Mouse (Mus musculus): ENCODE measurements around the gene Aph1c. TPM values are rescaled to one million over a fixed set of nuclear protein-coding genes. Genes with fewer than 3 reads are reported as not detected.
"Not testable (repeated sequence)": the region's sequence is repeated elsewhere in the genome, so short reads cannot be mapped to it uniquely, and the experiment has no call there.

The Aph1c gene
- polyA plus RNA-seq, 1 experiment from 2014 or later = 4.7 TPM

- ATAC-seq (ENCODE audit: low FRiP score, low TSS enrichment) = no peak
- H3K4me2 ChIP-seq (replicated peaks; ENCODE audit: low read depth, low read length) = no peak overlapping the region
- peaks cover 6% of the 10 kb centered on the region; the same call in 1 of the 2 replicates for H3K9me3 ChIP-seq (ENCODE audit: control insufficient read depth, low read length)
- H3K27ac ChIP-seq (ENCODE audit: low read depth, low read length) = no peak overlapping the region
- no peaks in the 10 kb centered on the region for H3K4me1 ChIP-seq (ENCODE audit: control insufficient read depth, insufficient read depth, low read length)
- H3K9ac ChIP-seq (ENCODE audit: low read depth, low read length) = no peak overlapping the region
- no peaks in the 10 kb centered on the region for H3K27me3 ChIP-seq (ENCODE audit: control insufficient read depth, insufficient read depth, low read length)
- H3K36me3 ChIP-seq (ENCODE audit: control insufficient read depth, insufficient read depth, low read length) = no peaks in the 10 kb centered on the region
- H3K4me3 ChIP-seq (ENCODE audit: low read length) = no peak overlapping the region
These were observed 39.0 kb upstream of the Aph1c start for GRCm38 (mm10) chr9:66873531-66873930.

DNA sequence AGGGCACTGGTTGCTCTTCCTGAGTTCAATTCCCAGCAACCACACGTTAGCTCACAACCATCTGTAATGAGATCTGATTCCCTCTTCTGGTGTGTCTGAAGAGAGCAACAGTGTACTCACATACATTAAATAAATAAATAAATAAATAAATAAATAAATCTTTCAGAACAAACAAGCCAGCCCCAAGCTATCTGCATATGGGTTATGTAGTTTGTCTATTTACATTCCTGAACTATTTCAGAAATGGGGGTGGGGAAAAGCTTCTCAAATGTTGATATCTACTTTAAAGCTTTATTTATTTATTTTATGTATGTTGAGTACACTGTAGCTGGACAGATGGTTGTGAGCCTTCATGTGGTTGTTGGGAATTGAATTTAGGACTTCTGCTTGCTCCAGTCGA is 38.5 kb upstream of the Aph1c start:
- not testable (repeated sequence) for H3K27me3 ChIP-seq (ENCODE audit: control insufficient read depth, insufficient read depth, low read length); ATAC-seq (ENCODE audit: low FRiP score, low TSS enrichment); H3K4me1 ChIP-seq (ENCODE audit: control insufficient read depth, insufficient read depth, low read length); H3K9me3 ChIP-seq (ENCODE audit: control insufficient read depth, low read length); H3K36me3 ChIP-seq (ENCODE audit: control insufficient read depth, insufficient read depth, low read length); H3K4me3 ChIP-seq (ENCODE audit: low read length); H3K4me2 ChIP-seq (replicated peaks; ENCODE audit: low read depth, low read length); H3K9ac ChIP-seq (ENCODE audit: low read depth, low read length); H3K27ac ChIP-seq (ENCODE audit: low read depth, low read length)
- 74% methylated on average over 2 of the region's 2 CpGs for WGBS

DNA sequence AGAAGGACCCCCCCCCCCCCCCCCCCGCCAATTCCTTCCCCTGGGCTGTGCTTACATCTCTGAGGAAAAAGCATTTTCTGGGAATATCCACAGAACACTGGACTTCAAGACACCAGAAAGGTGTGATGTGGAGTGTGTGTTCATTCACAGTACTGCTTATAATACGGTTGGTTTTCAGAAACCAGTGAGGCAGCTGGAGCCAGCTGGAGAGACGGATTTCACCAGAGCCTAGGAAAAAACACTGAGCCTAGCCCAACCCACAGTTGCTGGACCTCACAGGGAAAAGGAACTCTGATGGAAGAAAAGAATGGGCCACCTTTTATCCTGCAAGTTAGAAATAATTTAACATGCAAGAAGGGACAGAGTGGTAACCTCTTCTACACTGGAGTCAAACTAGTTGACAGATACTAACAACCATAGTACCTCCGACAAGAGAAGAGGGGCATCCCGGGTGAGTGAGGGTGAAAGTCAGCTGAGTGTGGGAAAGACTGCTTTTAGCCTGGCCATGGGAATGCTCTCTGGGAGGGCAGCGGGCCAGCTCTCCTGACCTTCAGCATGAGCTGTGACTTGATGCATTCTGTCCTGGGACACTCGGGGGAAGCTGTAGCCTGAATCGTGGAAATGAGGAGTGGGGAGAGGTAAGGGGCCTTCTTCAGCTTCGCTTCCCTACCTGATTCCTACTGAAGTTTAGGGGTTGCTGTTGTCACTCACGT is 37.6 kb upstream of the Aph1c start:
- Histone ChIP-seq H3K9me3 (ENCODE audit: control insufficient read depth, low read length) (peaks cover 6% of the 10 kb centered on the region; the same call in 1 of the 2 replicates), H3K27me3 (ENCODE audit: control insufficient read depth, insufficient read depth, low read length) (no peaks in the 10 kb centered on the region), H3K27ac (ENCODE audit: low read depth, low read length) (no peak overlapping the region), H3K4me1 (ENCODE audit: control insufficient read depth, insufficient read depth, low read length) (no peaks in the 10 kb centered on the region), H3K4me2 (replicated peaks; ENCODE audit: low read depth, low read length) (no peak overlapping the region), H3K9ac (ENCODE audit: low read depth, low read length) (no peak overlapping the region), H3K36me3 (ENCODE audit: control insufficient read depth, insufficient read depth, low read length) (no peaks in the 10 kb centered on the region), H3K4me3 (ENCODE audit: low read length) (no peak overlapping the region)
- 79% methylated on average over 10 of the region's 10 CpGs for WGBS
- ATAC-seq (ENCODE audit: low FRiP score, low TSS enrichment) = no peak

GRCm38 (mm10) chr9:66864708-66865107 is 30.2 kb upstream of the Aph1c start:
- H3K9ac ChIP-seq (ENCODE audit: low read depth, low read length) = no peak overlapping the region
- H3K4me1 ChIP-seq (ENCODE audit: control insufficient read depth, insufficient read depth, low read length) = no peaks in the 10 kb centered on the region
- no peaks in the 10 kb centered on the region for H3K9me3 ChIP-seq (ENCODE audit: control insufficient read depth, low read length)
- WGBS = 59% methylated on average over 3 of the region's 3 CpGs
- no peak for ATAC-seq (ENCODE audit: low FRiP score, low TSS enrichment)
- peaks cover 7% of the 10 kb centered on the region; the same call in 1 of the 2 replicates for H3K36me3 ChIP-seq (ENCODE audit: control insufficient read depth, insufficient read depth, low read length)
- H3K4me2 ChIP-seq (replicated peaks; ENCODE audit: low read depth, low read length) = no peak overlapping the region
- H3K27me3 ChIP-seq (ENCODE audit: control insufficient read depth, insufficient read depth, low read length) = no peaks in the 10 kb centered on the region
- no peak overlapping the region for H3K27ac ChIP-seq (ENCODE audit: low read depth, low read length)
- H3K4me3 ChIP-seq (ENCODE audit: low read length) = no peak overlapping the region

GRCm38 (mm10) chr9:66863456-66863855 is 28.9 kb upstream of the Aph1c start:
- Histone ChIP-seq H3K4me2 (replicated peaks; ENCODE audit: low read depth, low read length) (no peak overlapping the region), H3K27me3 (ENCODE audit: control insufficient read depth, insufficient read depth, low read length) (no peaks in the 10 kb centered on the region), H3K9ac (ENCODE audit: low read depth, low read length) (no peak overlapping the region), H3K4me3 (ENCODE audit: low read length) (no peak overlapping the region), H3K27ac (ENCODE audit: low read depth, low read length) (no peak overlapping the region), H3K4me1 (ENCODE audit: control insufficient read depth, insufficient read depth, low read length) (no peaks in the 10 kb centered on the region), H3K36me3 (ENCODE audit: control insufficient read depth, insufficient read depth, low read length) (peaks cover 7% of the 10 kb centered on the region; the same call in 1 of the 2 replicates), H3K9me3 (ENCODE audit: control insufficient read depth, low read length) (no peaks in the 10 kb centered on the region)
- no peak for ATAC-seq (ENCODE audit: low FRiP score, low TSS enrichment)
- WGBS = 77% methylated on average over 3 of the region's 3 CpGs

- Histone ChIP-seq H3K27me3 (ENCODE audit: control insufficient read depth, insufficient read depth, low read length) (no peaks in the 10 kb centered on the region), H3K9me3 (ENCODE audit: control insufficient read depth, low read length) (no peaks in the 10 kb centered on the region), H3K9ac (ENCODE audit: low read depth, low read length) (no peak overlapping the region), H3K36me3 (ENCODE audit: control insufficient read depth, insufficient read depth, low read length) (peaks cover 7% of the 10 kb centered on the region; the same call in 1 of the 2 replicates), H3K27ac (ENCODE audit: low read depth, low read length) (no peak overlapping the region), H3K4me3 (ENCODE audit: low read length) (no peak overlapping the region), H3K4me1 (ENCODE audit: control insufficient read depth, insufficient read depth, low read length) (no peaks in the 10 kb centered on the region), H3K4me2 (replicated peaks; ENCODE audit: low read depth, low read length) (no peak overlapping the region)
- 79% methylated on average over 4 of the region's 4 CpGs for WGBS
- ATAC-seq (ENCODE audit: low FRiP score, low TSS enrichment) = no peak
These were observed 27.7 kb upstream of the Aph1c start for GRCm38 (mm10) chr9:66862202-66862601.

DNA sequence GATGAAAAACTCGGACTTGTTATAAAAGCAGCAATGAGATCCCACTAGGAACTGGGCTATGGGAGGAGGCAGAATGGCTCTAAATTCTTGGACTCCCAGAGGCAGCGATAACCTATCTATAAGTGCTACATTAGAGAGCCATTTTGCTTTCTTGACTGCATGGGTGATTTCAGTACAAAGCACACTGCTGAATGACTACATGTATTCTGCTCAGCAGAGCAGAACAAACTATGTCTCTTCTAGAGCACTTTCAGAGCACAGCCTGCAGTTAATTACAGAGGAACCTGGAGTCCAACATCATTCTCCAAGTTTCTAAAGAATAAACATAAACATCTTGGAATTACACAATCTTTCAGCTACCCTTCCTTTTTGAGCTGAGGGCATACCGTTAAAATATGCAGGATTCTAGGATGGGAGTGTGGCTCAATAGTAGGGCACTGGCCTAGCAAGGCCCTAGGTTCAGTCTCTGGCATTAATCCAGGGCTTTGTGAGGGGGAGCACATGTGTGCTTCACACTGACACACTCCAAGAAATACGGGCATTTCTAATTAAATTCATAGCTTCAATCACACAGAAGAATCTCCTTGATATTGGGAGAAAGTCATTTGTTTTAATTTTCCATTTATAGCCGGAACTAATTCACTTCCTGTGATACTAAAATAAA is 26.7 kb upstream of the Aph1c start:
- Histone ChIP-seq H3K4me1 (ENCODE audit: control insufficient read depth, insufficient read depth, low read length) (no peaks in the 10 kb centered on the region), H3K9ac (ENCODE audit: low read depth, low read length) (no peak overlapping the region), H3K27me3 (ENCODE audit: control insufficient read depth, insufficient read depth, low read length) (no peaks in the 10 kb centered on the region), H3K4me3 (ENCODE audit: low read length) (no peak overlapping the region), H3K4me2 (replicated peaks; ENCODE audit: low read depth, low read length) (no peak overlapping the region), H3K27ac (ENCODE audit: low read depth, low read length) (no peak overlapping the region), H3K36me3 (ENCODE audit: control insufficient read depth, insufficient read depth, low read length) (peaks cover 7% of the 10 kb centered on the region; the same call in 1 of the 2 replicates), H3K9me3 (ENCODE audit: control insufficient read depth, low read length) (no peaks in the 10 kb centered on the region)
- ATAC-seq (ENCODE audit: low FRiP score, low TSS enrichment) = no peak
- WGBS = 70% methylated on average over 5 of the region's 5 CpGs

- H3K9me3 ChIP-seq (ENCODE audit: control insufficient read depth, low read length) = no peaks in the 10 kb centered on the region
- ATAC-seq (ENCODE audit: low FRiP score, low TSS enrichment) = no peak
- H3K36me3 ChIP-seq (ENCODE audit: control insufficient read depth, insufficient read depth, low read length) = peaks cover 7% of the 10 kb centered on the region; the same call in 1 of the 2 replicates
- no peak overlapping the region for H3K9ac ChIP-seq (ENCODE audit: low read depth, low read length)
- 93% methylated on average over 5 of the region's 5 CpGs for WGBS
- no peaks in the 10 kb centered on the region for H3K27me3 ChIP-seq (ENCODE audit: control insufficient read depth, insufficient read depth, low read length)
- no peaks in the 10 kb centered on the region for H3K4me1 ChIP-seq (ENCODE audit: control insufficient read depth, insufficient read depth, low read length)
- H3K27ac ChIP-seq (ENCODE audit: low read depth, low read length) = no peak overlapping the region
- no peak overlapping the region for H3K4me2 ChIP-seq (replicated peaks; ENCODE audit: low read depth, low read length)
- no peak overlapping the region for H3K4me3 ChIP-seq (ENCODE audit: low read length)
These were observed 25.0 kb upstream of the Aph1c start for GRCm38 (mm10) chr9:66859523-66859922.

GRCm38 (mm10) chr9:66855865-66856264 is 21.3 kb upstream of the Aph1c start:
- Histone ChIP-seq H3K27ac (ENCODE audit: low read depth, low read length) (0 out of 2 replicates have a peak overlapping the region, but pooled peaks have one; percentile 38), H3K9ac (ENCODE audit: low read depth, low read length) (no peak overlapping the region), H3K4me1 (ENCODE audit: control insufficient read depth, insufficient read depth, low read length) (no peaks in the 10 kb centered on the region), H3K27me3 (ENCODE audit: control insufficient read depth, insufficient read depth, low read length) (no peaks in the 10 kb centered on the region), H3K4me3 (ENCODE audit: low read length) (no peak overlapping the region), H3K36me3 (ENCODE audit: control insufficient read depth, insufficient read depth, low read length) (peaks cover 4% of the 10 kb centered on the region; the same call in 1 of the 2 replicates), H3K4me2 (replicated peaks; ENCODE audit: low read depth, low read length) (no peak overlapping the region), H3K9me3 (ENCODE audit: control insufficient read depth, low read length) (no peaks in the 10 kb centered on the region)
- 14% methylated on average over 7 of the region's 7 CpGs for WGBS
- ATAC-seq (ENCODE audit: low FRiP score, low TSS enrichment) = 0 out of 2 replicates have a peak, but pooled peaks have one; percentile 20
